Comparison of ENCODE assay signal across 7 mouse cellular contexts in genomic region chr11:42419791-42420633, GRCm38 (mm10). TPM values are rescaled to one million over a fixed set of nuclear protein-coding genes. Genes with fewer than 3 reads are reported as not detected.
A peak's percentile ranks its signal among the peaks of the same experiment; 100 is the strongest.
DNase-seq lines count a peak whose midpoint lies in the region; ATAC-seq and TF ChIP-seq lines count a peak whose summit lies in the region.

No protein-coding gene starts in this region.

- H3K9me3 ChIP-seq in embryonic facial prominence, embryonic 11.5 days (replicated peaks; ENCODE audit: control insufficient read depth, low read length): no peaks in the 10 kb centered on the region
- no peaks in the 10 kb centered on the region for H3K9me3 ChIP-seq in hindbrain, embryonic 13.5 days
- no peaks in the 10 kb centered on the region for H3K9me3 ChIP-seq in limb, embryonic 13.5 days

- H3K36me3 ChIP-seq in testis, adult 2 months (ENCODE audit: control insufficient read depth, insufficient read depth, low read length): no peaks in the 10 kb centered on the region
- H3K36me3 ChIP-seq in embryonic facial prominence, embryonic 11.5 days (replicated peaks; ENCODE audit: control insufficient read depth, insufficient read depth, low read depth, low read length): no peaks in the 10 kb centered on the region
- H3K36me3 ChIP-seq in hindbrain, embryonic 13.5 days: no peaks in the 10 kb centered on the region
- no peaks in the 10 kb centered on the region for H3K36me3 ChIP-seq in limb, embryonic 13.5 days

- peaks cover 6% of the 10 kb centered on the region for H3K4me1 ChIP-seq in testis, adult 2 months (ENCODE audit: control insufficient read depth, insufficient read depth, low read length)
- no peaks in the 10 kb centered on the region for H3K4me1 ChIP-seq in embryonic facial prominence, embryonic 11.5 days (ENCODE audit: control insufficient read depth, insufficient read depth, low read length)
- peaks cover 15% of the 10 kb centered on the region for H3K4me1 ChIP-seq in hindbrain, embryonic 13.5 days (replicated peaks)
- no peaks in the 10 kb centered on the region for H3K4me1 ChIP-seq in limb, embryonic 13.5 days

- DNase-seq in testis, postnatal 10 days (ENCODE audit: low spot score): no peak
- DNase-seq in embryonic facial prominence, embryonic 11.5 days (ENCODE audit: low spot score): peak; percentile 29
- peak; percentile 77 to 87 for DNase-seq in right cerebral cortex, postnatal 10 days (ENCODE audit: low spot score in 2 of 2)
- no peak for DNase-seq in gastrocnemius, postnatal 4 days (ENCODE audit: low spot score in 2 of 2)

- peak overlapping the region; percentile 39 for H3K9ac ChIP-seq in embryonic facial prominence, embryonic 11.5 days (replicated peaks; ENCODE audit: low read length)
- H3K9ac ChIP-seq in hindbrain, embryonic 13.5 days: peak overlapping the region; percentile 79
- peak overlapping the region; percentile 59 for H3K9ac ChIP-seq in limb, embryonic 13.5 days

- no peaks in the 10 kb centered on the region for H3K27me3 ChIP-seq in testis, adult 2 months (ENCODE audit: control insufficient read depth, insufficient read depth, low read length)
- H3K27me3 ChIP-seq in embryonic facial prominence, embryonic 11.5 days (ENCODE audit: control insufficient read depth, insufficient read depth, low read length): no peaks in the 10 kb centered on the region
- no peaks in the 10 kb centered on the region for H3K27me3 ChIP-seq in hindbrain, embryonic 13.5 days
- peaks cover 24% of the 10 kb centered on the region for H3K27me3 ChIP-seq in limb, embryonic 13.5 days

- TF ChIP-seq CTCF in testis, adult 2 months (IDR thresholded peaks at IDR 0.05; ENCODE audit: control insufficient read depth, insufficient read depth, insufficient replicate concordance, low read depth, low read length): no peak

- under 1% methylated on average over 28 of the region's 40 CpGs for WGBS in embryonic facial prominence, embryonic 11.5 days
- 0% methylated on average over 19 of the region's 40 CpGs for WGBS in hindbrain, embryonic 13.5 days
- 1% methylated on average over 19 of the region's 40 CpGs for WGBS in limb, embryonic 13.5 days

- H3K4me3 ChIP-seq in testis, adult 2 months (ENCODE audit: control insufficient read depth, low read depth, low read length): peak overlapping the region; percentile 20
- peak overlapping the region; percentile 48 for H3K4me3 ChIP-seq in embryonic facial prominence, embryonic 11.5 days (ENCODE audit: low read depth, low read length)
- peak overlapping the region; percentile 64 for H3K4me3 ChIP-seq in hindbrain, embryonic 13.5 days
- peak overlapping the region; percentile 51 for H3K4me3 ChIP-seq in limb, embryonic 13.5 days

- peak; percentile 82 for ATAC-seq in embryonic facial prominence, embryonic 11.5 days (replicated peaks; ENCODE audit: insufficient number of reproducible peaks, low FRiP score, low TSS enrichment, low read depth)
- ATAC-seq in hindbrain, embryonic 13.5 days (ENCODE audit: low FRiP score): peak; percentile 85
- ATAC-seq in limb, embryonic 13.5 days (ENCODE audit: low FRiP score, low read depth): peak; percentile 49; the same call in 1 of the 2 replicates

- H3K27ac ChIP-seq in testis, adult 2 months (ENCODE audit: control insufficient read depth, insufficient read depth, low read depth, low read length): no peak overlapping the region
- no peak overlapping the region for H3K27ac ChIP-seq in embryonic facial prominence, embryonic 11.5 days (replicated peaks; ENCODE audit: low read depth, low read length)
- H3K27ac ChIP-seq in hindbrain, embryonic 13.5 days: peak overlapping the region; percentile 91
- H3K27ac ChIP-seq in limb, embryonic 13.5 days: no peak overlapping the region

- no peak for TF ChIP-seq POLR2A in testis, adult 2 months (IDR thresholded peaks at IDR 0.05; ENCODE audit: control insufficient read depth, low read depth, low read length)

- H3K4me2 ChIP-seq in embryonic facial prominence, embryonic 11.5 days (ENCODE audit: low read depth, low read length): peak overlapping the region; percentile 91
- H3K4me2 ChIP-seq in hindbrain, embryonic 13.5 days: peak overlapping the region; percentile 64
- peak overlapping the region; percentile 93 for H3K4me2 ChIP-seq in limb, embryonic 13.5 days (replicated peaks)

RNA-seq across cellular contexts. Expression of gene Gabrb2, which starts 0.5 kb away (rescaled TPM):
- 0.09 TPM in 1 of 2 replicates, not detected in the other for polyA plus RNA-seq in testis, adult 2 months (2012; rRNA removed)
- polyA plus RNA-seq in embryonic facial prominence, embryonic 11.5 days (2014; fragmentation: Nextera tagmentation; extraction: Ambion mirVana): 2.8 and 3.4 TPM in 2 replicates
- 16.0 and 19.2 TPM in 2 replicates for polyA plus RNA-seq in hindbrain, embryonic 13.5 days (2015; fragmentation: Nextera tagmentation; extraction: Ambion mirVana)
- polyA plus RNA-seq in limb, embryonic 13.5 days (2015; fragmentation: Nextera tagmentation; extraction: Ambion mirVana): 1.5 and 1.7 TPM in 2 replicates
- 1 to 10 TPM; 1.7 to 2.7 TPM for total RNA-seq in gastrocnemius, postnatal 4 days (2021)

Comparison
In these comparisons a context has a peak if more than half of its experiments do, and no peak if none do; other contexts are left out.
1. DNase-seq: peak in embryonic facial prominence, embryonic 11.5 days (single experiment) and right cerebral cortex, postnatal 10 days (2 of 2); none in testis, postnatal 10 days (single experiment) and gastrocnemius, postnatal 4 days (0 of 2).
2. Peak in every context shown above with its lines, with median percentiles within 50 percentile points of each other: H3K4me3 ChIP-seq, ATAC-seq, H3K4me2 ChIP-seq and H3K9ac ChIP-seq.